ENCODE assay signal across 8 mouse cellular contexts in genomic region chr7:47103671-47104414, GRCm38 (mm10). TPM values are rescaled to one million over a fixed set of nuclear protein-coding genes. Genes with fewer than 3 reads are reported as not detected.
A peak's percentile ranks its signal among the peaks of the same experiment; 100 is the strongest.
DNase-seq lines count a peak whose midpoint lies in the region; ATAC-seq lines count a peak whose summit lies in the region.

No protein-coding gene starts in this region.

- no peaks in the 10 kb centered on the region for H3K9me3 ChIP-seq in intestine, embryonic 16.5 days (ENCODE audit: control insufficient read depth, low read length)

- H3K4me2 ChIP-seq in intestine, embryonic 16.5 days (ENCODE audit: low read depth, low read length), result no peak overlapping the region

- H3K9ac ChIP-seq in intestine, embryonic 16.5 days (ENCODE audit: low read depth, low read length), result no peak overlapping the region

- H3K36me3 ChIP-seq in intestine, embryonic 16.5 days (ENCODE audit: control insufficient read depth, insufficient read depth, low read length), result no peaks in the 10 kb centered on the region

- no peaks in the 10 kb centered on the region for H3K4me1 ChIP-seq in intestine, embryonic 16.5 days (ENCODE audit: control insufficient read depth, insufficient read depth, low read length)

- ATAC-seq in CD4-positive, CD25-positive, alpha-beta regulatory T cell, adult 4 months, result peak; percentile 90
- no peak for ATAC-seq in intestine, embryonic 16.5 days

- no peak overlapping the region for H3K27ac ChIP-seq in intestine, embryonic 16.5 days (ENCODE audit: low read length)

- H3K27me3 ChIP-seq in intestine, embryonic 16.5 days (replicated peaks; ENCODE audit: control insufficient read depth, insufficient read depth, low read length), result no peaks in the 10 kb centered on the region

- DNase-seq in 3T3-L1 (ENCODE audit: low read depth, low spot score), result peak; percentile 79
- peak; percentile 82 for DNase-seq in induced T-regulatory cell, adult 2 months (ENCODE audit: low read depth)
- DNase-seq in monocyte, adult 2 months (ENCODE audit: low read depth in 1 of 2, low spot score in 2 of 2), result peak; percentile 75 to 84
- no peak for DNase-seq in cerebellum, postnatal 10 days
- no peak for DNase-seq in right cerebral cortex, postnatal 4 days
- no peak for DNase-seq in layer of hippocampus, adult 11-12 months (ENCODE audit: low spot score)

- WGBS in intestine, embryonic 16.5 days, result 72% methylated on average over 1 of the region's 1 CpGs

- H3K4me3 ChIP-seq in intestine, embryonic 16.5 days (ENCODE audit: low read length), result no peak overlapping the region

RNA-seq across cellular contexts. Expression of gene Ptpn5, which starts 29.6 kb away (rescaled TPM):
- 10 to 100 TPM in 1 of 2 experiments, 1 to 10 TPM in 1; 9.8 to 17.8 TPM for polyA plus RNA-seq in CD4-positive, CD25-positive, alpha-beta regulatory T cell, adult 4 months (2017; shearing (Covaris generic))
- polyA plus RNA-seq in intestine, embryonic 16.5 days (2015; fragmentation: Nextera tagmentation; extraction: Ambion mirVana), result 1.1 and 1.3 TPM in 2 replicates

RNA-seq across cellular contexts. Expression of gene Tmem86a, which starts 53.4 kb away (rescaled TPM):
- 1 to 10 TPM; 4.5 to 6.0 TPM for polyA plus RNA-seq in CD4-positive, CD25-positive, alpha-beta regulatory T cell, adult 4 months (2017; shearing (Covaris generic))
- polyA plus RNA-seq in intestine, embryonic 16.5 days (2015; fragmentation: Nextera tagmentation; extraction: Ambion mirVana), result 59.3 and 63.1 TPM in 2 replicates

Comparison
In these comparisons a context has a peak if more than half of its experiments do, and no peak if none do; other contexts are left out.
1. DNase-seq: peak in 3T3-L1 (single experiment), induced T-regulatory cell, adult 2 months (single experiment) and monocyte, adult 2 months (2 of 2); none in cerebellum, postnatal 10 days (0 of 2), right cerebral cortex, postnatal 4 days (single experiment) and layer of hippocampus, adult 11-12 months (single experiment).